Mouse (Mus musculus) liver, adult 2 months (tissue): ENCODE measurements around the gene Ctla4. TPM values are rescaled to one million over a fixed set of nuclear protein-coding genes. Genes with fewer than 3 reads are reported as not detected.
A peak's percentile ranks its signal among the peaks of the same experiment; 100 is the strongest.

ENCODE experiments used
- DNase-seq: peaks from one replicate; pipeline ENCODE4 v3.0.0-alpha.2; 2011; ENCODE audit warnings: low read depth, low spot score; ENCODE audit errors: extremely low read depth
- H3K27ac ChIP-seq: fragments of 200-500 bp; replicated peaks from 2 replicates; pipeline ENCODE4 v1.5.1; 2012; ENCODE audit warnings: low read depth, mild to moderate bottlenecking, control low read depth, inconsistent platforms, low read length; ENCODE audit not compliant: insufficient read depth
- H3K27me3 ChIP-seq: fragments of 200-500 bp; 2 replicates; pipeline ENCODE4 v1.6.1; 2012; ENCODE audit warnings: mild to moderate bottlenecking, moderate library complexity, low read length, inconsistent platforms; ENCODE audit not compliant: control insufficient read depth, insufficient read depth
- H3K36me3 ChIP-seq: fragments of 200-500 bp; 2 replicates; pipeline ENCODE4 v1.6.1; 2012; ENCODE audit warnings: low read length, inconsistent platforms; ENCODE audit not compliant: control insufficient read depth, insufficient read depth
- H3K4me1 ChIP-seq: fragments of 200-500 bp; 2 replicates; pipeline ENCODE4 v1.6.1; 2011; ENCODE audit warnings: low read length; ENCODE audit not compliant: control insufficient read depth, insufficient read depth
- H3K4me3 ChIP-seq: fragments of 200-500 bp; 2 replicates; pipeline ENCODE4 v1.5.1; 2011; ENCODE audit warnings: low read depth, mild to moderate bottlenecking, control low read depth, low read length, moderate library complexity; ENCODE audit not compliant: insufficient read depth
- H3K79me2 ChIP-seq: fragments of 200-500 bp; 2 replicates; pipeline ENCODE4 v1.6.1; 2012; ENCODE audit warnings: inconsistent platforms, mild to moderate bottlenecking, low read length, moderate library complexity; ENCODE audit not compliant: control insufficient read depth, insufficient read depth
- H3K9ac ChIP-seq: fragments of 200-500 bp; 2 replicates; pipeline ENCODE4 v1.6.1; 2012; ENCODE audit warnings: low read depth, mild to moderate bottlenecking, control low read depth, inconsistent platforms, low read length
- CTCF ChIP-seq: fragments of 200-500 bp; IDR thresholded peaks from 2 replicates; pipeline ENCODE4 v1.5.1; 2011; ENCODE audit warnings: low read depth, low read length, control low read depth
- POLR2A ChIP-seq: fragments of 200-500 bp; IDR thresholded peaks from 2 replicates; pipeline ENCODE4 v1.6.1; 2011; ENCODE audit warnings: low read length, control low read depth; ENCODE audit not compliant: insufficient read depth; ENCODE audit errors: extremely low read depth
- WGBS: fragments of 180-500 bp; shearing (Covaris S2); methylation state at CpG from one replicate; pipeline ENCODE4 v1.1.7; 2018; 5-methylcytosine and 5-hydroxymethylcytosine counted together
- polyA plus RNA-seq: library from polyadenylated mRNA; depleted of rRNA; stranded (reverse); fragments of >200 nt; gene quantifications from 2 replicates; pipeline ENCODE4 v1.2.3, GENCODE M21; 2012
- total RNA-seq: library from RNA; depleted of rRNA; stranded (reverse); fragments of >200 nt; gene quantifications from 2 replicates; pipeline ENCODE4 v1.2.3, GENCODE M21; 2014

Gene Ctla4
- total and polyA plus RNA-seq, 2 experiments: not detected

- Histone ChIP-seq H3K4me3 (no peak overlapping the region), H3K36me3 (no peaks in the 10 kb centered on the region), H3K4me1 (peaks cover 11% of the 10 kb centered on the region), H3K9ac (no peak overlapping the region), H3K27ac (no peak overlapping the region), H3K79me2 (0 out of 2 replicates have a peak, but pooled peaks cover 2% of the 10 kb centered on the region), H3K27me3 (no peaks in the 10 kb centered on the region)
- WGBS: 77% methylated on average over 12 of the region's 12 CpGs
- DNase-seq: no peak
- TF ChIP-seq CTCF (no peak), POLR2A (no peak)
These were observed 29.2 kb upstream of the Ctla4 start for GRCm38 (mm10) chr1:60857351-60858220.

- 0 out of 2 replicates have a peak overlapping the region, but pooled peaks have one; percentile 21 for H3K27ac ChIP-seq
- 0 out of 2 replicates have a peak, but pooled peaks cover 2% of the 10 kb centered on the region for H3K79me2 ChIP-seq
- WGBS: 62% methylated on average over 3 of the region's 3 CpGs
- no peak overlapping the region for H3K9ac ChIP-seq
- H3K4me3 ChIP-seq: no peak overlapping the region
- H3K36me3 ChIP-seq: no peaks in the 10 kb centered on the region
- H3K4me1 ChIP-seq: peaks cover 16% of the 10 kb centered on the region
- peak; percentile 15 for DNase-seq
- TF ChIP-seq POLR2A (no peak), CTCF (no peak)
- no peaks in the 10 kb centered on the region for H3K27me3 ChIP-seq
These were observed 27.6 kb upstream of the Ctla4 start for GRCm38 (mm10) chr1:60859159-60859558.

GRCm38 (mm10) chr1:60859842-60860241 is 27.0 kb upstream of the Ctla4 start:
- peak; percentile 95 for DNase-seq
- no peak for TF ChIP-seq POLR2A
- no peak for TF ChIP-seq CTCF

GRCm38 (mm10) chr1:60860357-60860946 is 26.3 kb upstream of the Ctla4 start:
- Histone ChIP-seq H3K4me1 (peaks cover 16% of the 10 kb centered on the region), H3K4me3 (no peak overlapping the region), H3K9ac (peak overlapping the region; percentile 61), H3K27ac (peak overlapping the region; percentile 52), H3K27me3 (no peaks in the 10 kb centered on the region), H3K79me2 (0 out of 2 replicates have a peak, but pooled peaks cover 2% of the 10 kb centered on the region), H3K36me3 (no peaks in the 10 kb centered on the region)
- 16% methylated on average over 3 of the region's 3 CpGs for WGBS
- peak; percentile 63 for DNase-seq
- TF ChIP-seq POLR2A (no peak), CTCF (peak; percentile 53)

More at GRCm38 (mm10) chr1:60859842-60860241, 27.0 kb upstream of the Ctla4 start:
- WGBS: 23% methylated on average over 3 of the region's 3 CpGs
- H3K4me3 ChIP-seq: no peak overlapping the region
- peak overlapping the region; percentile 52 for H3K27ac ChIP-seq
- H3K27me3 ChIP-seq: no peaks in the 10 kb centered on the region
- peak overlapping the region; percentile 61 for H3K9ac ChIP-seq
- H3K4me1 ChIP-seq: peaks cover 16% of the 10 kb centered on the region
- no peaks in the 10 kb centered on the region for H3K36me3 ChIP-seq
- 0 out of 2 replicates have a peak, but pooled peaks cover 2% of the 10 kb centered on the region for H3K79me2 ChIP-seq

GRCm38 (mm10) chr1:60860955-60861354 is 25.8 kb upstream of the Ctla4 start:
- H3K27me3 ChIP-seq: no peaks in the 10 kb centered on the region
- peaks cover 16% of the 10 kb centered on the region for H3K4me1 ChIP-seq
- DNase-seq: peak; percentile 22
- TF ChIP-seq CTCF (no peak), POLR2A (no peak)
- no peak overlapping the region for H3K9ac ChIP-seq
- no peak overlapping the region for H3K4me3 ChIP-seq
- 69% methylated on average over 5 of the region's 5 CpGs for WGBS
- 0 out of 2 replicates have a peak, but pooled peaks cover 2% of the 10 kb centered on the region for H3K79me2 ChIP-seq
- H3K36me3 ChIP-seq: no peaks in the 10 kb centered on the region
- H3K27ac ChIP-seq: no peak overlapping the region
